Mouse (Mus musculus) G1E (cell line): ENCODE data around the gene Cnot2.

Experiments used
- CTCF ChIP-seq: IDR thresholded peaks from 2 replicates; pipeline ENCODE4 v1.5.1; 2012; ENCODE audit warnings: low read depth, low read length, inconsistent platforms, mixed read lengths
- GATA1 ChIP-seq: IDR thresholded peaks from 2 replicates; pipeline ENCODE4 v1.6.1; 2012; ENCODE audit warnings: borderline replicate concordance, low read length, inconsistent platforms, mixed read lengths
- POLR2AphosphoS5 ChIP-seq: IDR thresholded peaks from 2 replicates; pipeline ENCODE4 v1.6.1; 2012; ENCODE audit warnings: low read depth, low read length, inconsistent platforms; ENCODE audit not compliant: insufficient replicate concordance
- TAL1 ChIP-seq: conservative IDR thresholded peaks from 2 replicates; pipeline ENCODE4 v1.6.1; 2012; ENCODE audit warnings: low read depth, low read length, inconsistent platforms, mixed read lengths

DNA sequence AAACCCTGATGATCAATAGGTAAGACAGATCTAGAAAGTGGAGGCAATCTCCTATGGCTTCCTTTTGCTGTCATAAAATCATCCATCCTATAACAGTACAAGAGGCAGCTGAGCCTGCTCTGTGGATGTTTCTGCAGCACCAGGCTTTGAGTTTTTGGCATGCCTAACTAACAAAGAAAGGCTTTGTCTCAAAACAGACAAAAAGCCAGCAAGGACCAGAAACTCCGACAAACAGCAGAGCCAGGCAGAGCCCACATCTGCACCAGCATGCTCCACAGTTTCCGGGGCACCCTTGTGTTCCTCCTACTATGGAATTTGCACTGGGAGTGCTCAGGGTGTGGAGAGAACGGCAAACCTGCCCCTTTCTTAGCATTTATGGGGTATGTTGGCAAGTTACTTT lies 47.0 kb downstream of the Cnot2 start:
- no peak for TF ChIP-seq CTCF
- no peak for TF ChIP-seq GATA1
- TF ChIP-seq TAL1 = no peak
- no peak for TF ChIP-seq POLR2AphosphoS5
